Mouse (Mus musculus) heart, embryonic 10.5 days (tissue): ENCODE measurements around the gene Hist1h2ae. TPM values are rescaled to one million over a fixed set of nuclear protein-coding genes. Genes with fewer than 3 reads are reported as not detected.

Experiments used
- DNase-seq: peaks from one replicate; pipeline ENCODE4 v3.0.0-alpha.2; 2017; ENCODE audit warnings: low spot score
- H3K27ac ChIP-seq: fragments of 300-500 bp; sonication (generic); 2 replicates; pipeline ENCODE4 v1.5.1; 2016; ENCODE audit warnings: mild to moderate bottlenecking
- H3K27me3 ChIP-seq: fragments of 300-500 bp; sonication (generic); 2 replicates; pipeline ENCODE4 v1.6.1; 2016; ENCODE audit warnings: mild to moderate bottlenecking; ENCODE audit not compliant: poor library complexity, insufficient read depth, severe bottlenecking
- H3K36me3 ChIP-seq: fragments of 300-500 bp; sonication (generic); 2 replicates; pipeline ENCODE4 v1.6.1; 2016; ENCODE audit warnings: mild to moderate bottlenecking, moderate library complexity
- H3K4me1 ChIP-seq: fragments of 300-500 bp; sonication (generic); 2 replicates; pipeline ENCODE4 v1.6.1; 2016; ENCODE audit warnings: mild to moderate bottlenecking
- H3K4me3 ChIP-seq: fragments of 300-500 bp; sonication (generic); 2 replicates; pipeline ENCODE4 v1.5.1; 2016; ENCODE audit warnings: mild to moderate bottlenecking, moderate library complexity
- H3K9me3 ChIP-seq: fragments of 300-500 bp; sonication (generic); 2 replicates; pipeline ENCODE4 v1.6.1; 2016; ENCODE audit warnings: mild to moderate bottlenecking, moderate library complexity
- WGBS: fragments of 180-500 bp; shearing (Covaris S2); methylation state at CpG from one replicate; pipeline ENCODE4 v1.1.7; 2016; 5-methylcytosine and 5-hydroxymethylcytosine counted together
- microRNA-seq: library from miRNA; unstranded; fragments of <30 nt; microRNA quantifications from one replicate; pipeline ENCODE4, GENCODE M21; 2017
- polyA plus RNA-seq: library from polyadenylated mRNA; unstranded; fragments of >200 nt; fragmentation: Nextera tagmentation; extraction: Ambion mirVana; gene quantifications from 2 replicates; pipeline ENCODE4 v1.2.1, GENCODE M21; 2016

The Hist1h2ae gene
- polyA plus RNA-seq, 1 experiment from 2014 or later, result 49.4 TPM

- no peaks in the 10 kb centered on the region for H3K9me3 ChIP-seq
- peak overlapping the region; percentile 67 for H3K4me3 ChIP-seq
- no peak for DNase-seq
- peak overlapping the region; percentile 95 for H3K27ac ChIP-seq
- H3K27me3 ChIP-seq, result no peaks in the 10 kb centered on the region
- peaks cover 18% of the 10 kb centered on the region for H3K4me1 ChIP-seq
- no peaks in the 10 kb centered on the region for H3K36me3 ChIP-seq
- 32% methylated on average over 2 of the region's 2 CpGs for WGBS
Observed at GRCm38 (mm10) chr13:23529480-23530165, 41.4 kb downstream of the Hist1h2ae start.

GRCm38 (mm10) chr13:23529005-23529404, 42.0 kb downstream of the Hist1h2ae start:
- DNase-seq, result no peak
- Histone ChIP-seq H3K27me3 (no peaks in the 10 kb centered on the region), H3K27ac (peak overlapping the region; percentile 59; the same call in 1 of the 2 replicates), H3K4me1 (peaks cover 15% of the 10 kb centered on the region), H3K36me3 (no peaks in the 10 kb centered on the region), H3K9me3 (no peaks in the 10 kb centered on the region), H3K4me3 (peak overlapping the region; percentile 18; the same call in 1 of the 2 replicates)
- WGBS, result 88% methylated on average over 5 of the region's 5 CpGs

GRCm38 (mm10) chr13:23526312-23526711, 44.7 kb downstream of the Hist1h2ae start:
- H3K9me3 ChIP-seq, result no peaks in the 10 kb centered on the region
- H3K27me3 ChIP-seq, result no peaks in the 10 kb centered on the region
- peak overlapping the region; percentile 72; the same call in 1 of the 2 replicates for H3K27ac ChIP-seq
- peaks cover 3% of the 10 kb centered on the region; the same call in 1 of the 2 replicates for H3K4me1 ChIP-seq
- peak; percentile 91 for DNase-seq
- peak overlapping the region; percentile 59 for H3K4me3 ChIP-seq
- WGBS, result under 1% methylated on average over 17 of the region's 17 CpGs
- no peaks in the 10 kb centered on the region for H3K36me3 ChIP-seq

GRCm38 (mm10) chr13:23525901-23526300, 45.1 kb downstream of the Hist1h2ae start:
- no peaks in the 10 kb centered on the region for H3K9me3 ChIP-seq
- H3K27me3 ChIP-seq, result no peaks in the 10 kb centered on the region
- peak overlapping the region; percentile 59 for H3K4me3 ChIP-seq
- no peaks in the 10 kb centered on the region for H3K36me3 ChIP-seq
- H3K27ac ChIP-seq, result no peak overlapping the region
- H3K4me1 ChIP-seq, result peaks cover 3% of the 10 kb centered on the region; the same call in 1 of the 2 replicates
- under 1% methylated on average over 10 of the region's 10 CpGs for WGBS
- DNase-seq, result no peak

GRCm38 (mm10) chr13:23524654-23525053, 46.4 kb downstream of the Hist1h2ae start:
- Histone ChIP-seq H3K27me3 (no peaks in the 10 kb centered on the region), H3K27ac (no peak overlapping the region), H3K4me3 (peak overlapping the region; percentile 18; the same call in 1 of the 2 replicates), H3K36me3 (no peaks in the 10 kb centered on the region), H3K9me3 (no peaks in the 10 kb centered on the region), H3K4me1 (peaks cover 3% of the 10 kb centered on the region; the same call in 1 of the 2 replicates)
- peak; percentile 91 for DNase-seq
- WGBS, result 11% methylated on average over 5 of the region's 5 CpGs

- H3K36me3 ChIP-seq, result no peaks in the 10 kb centered on the region
- H3K4me1 ChIP-seq, result peaks cover 1% of the 10 kb centered on the region; the same call in 1 of the 2 replicates
- H3K27ac ChIP-seq, result no peak overlapping the region
- H3K27me3 ChIP-seq, result no peaks in the 10 kb centered on the region
- no peaks in the 10 kb centered on the region for H3K9me3 ChIP-seq
- H3K4me3 ChIP-seq, result no peak overlapping the region
- DNase-seq, result no peak
- 61% methylated on average over 5 of the region's 5 CpGs for WGBS
Observed at GRCm38 (mm10) chr13:23523976-23524375, 47.0 kb downstream of the Hist1h2ae start.

GRCm38 (mm10) chr13:23521703-23522102, 49.3 kb downstream of the Hist1h2ae start:
- H3K36me3 ChIP-seq, result no peaks in the 10 kb centered on the region
- H3K27ac ChIP-seq, result no peak overlapping the region
- no peaks in the 10 kb centered on the region; the same call in 1 of the 2 replicates for H3K4me1 ChIP-seq
- H3K27me3 ChIP-seq, result no peaks in the 10 kb centered on the region
- under 1% methylated on average over 14 of the region's 14 CpGs for WGBS
- H3K9me3 ChIP-seq, result no peaks in the 10 kb centered on the region
- DNase-seq, result peak; percentile 81
- H3K4me3 ChIP-seq, result peak overlapping the region; percentile 40

Small RNA genes within 50 kb of the gene (microRNA-seq; reads per million reads assigned to microRNA genes)
- gene Gm44297, result not detected
- gene Gm44359, result not detected
- not detected for gene Gm44394

Other genes with a start within 250 kb of the Hist1h2ae start
- 39.0 and 42.2 TPM in 2 replicates for gene Zfp322a, start 202.0 kb downstream of the Hist1h2ae start, polyA plus RNA-seq
- 10.1 and 13.0 TPM in 2 replicates for gene Abt1, start 147.4 kb downstream of the Hist1h2ae start, polyA plus RNA-seq
- gene Btn1a1, start 105.3 kb downstream of the Hist1h2ae start, polyA plus RNA-seq, result 0.04 and 0.96 TPM in 2 replicates
- gene Btn2a2, start 82.4 kb downstream of the Hist1h2ae start, polyA plus RNA-seq, result 0.30 and 0.75 TPM in 2 replicates
- 2.5 and 2.8 TPM in 2 replicates for gene Hist1h4h, start 40.2 kb downstream of the Hist1h2ae start, polyA plus RNA-seq
- gene Hist1h2af, start 37.3 kb downstream of the Hist1h2ae start, polyA plus RNA-seq, result 1.7 and 4.9 TPM in 2 replicates
- gene Hist1h3g, start 35.8 kb downstream of the Hist1h2ae start, polyA plus RNA-seq, result 3.2 and 3.5 TPM in 2 replicates
- gene Hist1h2bh, start 27.8 kb downstream of the Hist1h2ae start, polyA plus RNA-seq, result 0.22 and 0.73 TPM in 2 replicates
- gene Hist1h3f, start 27.2 kb downstream of the Hist1h2ae start, polyA plus RNA-seq, result 0.31 and 0.99 TPM in 2 replicates
- 0.51 TPM in 1 of 2 replicates, not detected in the other for gene Hist1h4f, start 19.6 kb downstream of the Hist1h2ae start, polyA plus RNA-seq
- gene Hist1h1d, start 18.0 kb downstream of the Hist1h2ae start, polyA plus RNA-seq, result 0.17 and 0.36 TPM in 2 replicates
- gene Hist1h3e, start 8.9 kb downstream of the Hist1h2ae start, polyA plus RNA-seq, result 3.0 and 3.5 TPM in 2 replicates
- gene Hist1h2bg, start 176 bp upstream of the Hist1h2ae start, polyA plus RNA-seq, result 2.8 and 4.8 TPM in 2 replicates
- 1.1 and 1.8 TPM in 2 replicates for gene Hist1h2bf, start 3.0 kb upstream of the Hist1h2ae start, polyA plus RNA-seq
- gene Hist1h2ad, start 3.2 kb upstream of the Hist1h2ae start, polyA plus RNA-seq, result 0.54 and 1.1 TPM in 2 replicates
- gene Hist1h3d, start 4.5 kb upstream of the Hist1h2ae start, polyA plus RNA-seq, result 1.4 and 5.3 TPM in 2 replicates
- 41.9 and 60.3 TPM in 2 replicates for gene Hist1h4d, start 10.4 kb upstream of the Hist1h2ae start, polyA plus RNA-seq
- gene Hist1h2be, start 49.9 kb upstream of the Hist1h2ae start, polyA plus RNA-seq, result 1.2 and 1.9 TPM in 2 replicates
- 9.5 and 11.1 TPM in 2 replicates for gene Hist1h1e, start 51.3 kb upstream of the Hist1h2ae start, polyA plus RNA-seq
- 0.63 and 0.84 TPM in 2 replicates for gene Hist1h2ac, start 112.7 kb upstream of the Hist1h2ae start, polyA plus RNA-seq
- gene Hist1h2bc, start 113.0 kb upstream of the Hist1h2ae start, polyA plus RNA-seq, result 24.3 and 29.4 TPM in 2 replicates
- gene Hist1h1t, start 124.6 kb upstream of the Hist1h2ae start, polyA plus RNA-seq, result 0.24 TPM in 1 of 2 replicates, not detected in the other
- gene Hist1h4c, start 127.2 kb upstream of the Hist1h2ae start, polyA plus RNA-seq, result 3.2 and 3.3 TPM in 2 replicates
- 5.2 and 8.3 TPM in 2 replicates for gene Hfe, start 139.6 kb upstream of the Hist1h2ae start, polyA plus RNA-seq
- gene Hist1h1c, start 167.6 kb upstream of the Hist1h2ae start, polyA plus RNA-seq, result 17.2 TPM in 2 replicates
- 4.2 and 4.4 TPM in 2 replicates for gene Hist1h3c, start 174.4 kb upstream of the Hist1h2ae start, polyA plus RNA-seq
- gene Hist1h2bb, start 175.5 kb upstream of the Hist1h2ae start, polyA plus RNA-seq, result 1.4 and 2.9 TPM in 2 replicates
- 16.1 and 23.3 TPM in 2 replicates for gene Hist1h2ab, start 179.9 kb upstream of the Hist1h2ae start, polyA plus RNA-seq
- gene Hist1h3b, start 181.0 kb upstream of the Hist1h2ae start, polyA plus RNA-seq, result 2.6 and 3.2 TPM in 2 replicates
- gene Hist1h4b, start 185.8 kb upstream of the Hist1h2ae start, polyA plus RNA-seq, result 3.4 and 4.4 TPM in 2 replicates
- gene Hist1h4a, start 190.0 kb upstream of the Hist1h2ae start, polyA plus RNA-seq, result 0.28 TPM in 1 of 2 replicates, not detected in the other
- gene Hist1h3a, start 191.2 kb upstream of the Hist1h2ae start, polyA plus RNA-seq, result 2.0 and 3.2 TPM in 2 replicates
- 1.2 and 1.4 TPM in 2 replicates for gene Hist1h1a, start 192.4 kb upstream of the Hist1h2ae start, polyA plus RNA-seq
- 0.14 TPM in 1 of 2 replicates, not detected in the other for gene Trim38, start 198.7 kb upstream of the Hist1h2ae start, polyA plus RNA-seq
- gene Slc17a2, start 235.8 kb upstream of the Hist1h2ae start, polyA plus RNA-seq, result 0.09 TPM in 1 of 2 replicates, not detected in the other